Mouse (Mus musculus): ENCODE results near the gene Polr3gl.
A peak's percentile ranks its signal among the peaks of the same experiment; 100 is the strongest.

The Polr3gl gene

DNA sequence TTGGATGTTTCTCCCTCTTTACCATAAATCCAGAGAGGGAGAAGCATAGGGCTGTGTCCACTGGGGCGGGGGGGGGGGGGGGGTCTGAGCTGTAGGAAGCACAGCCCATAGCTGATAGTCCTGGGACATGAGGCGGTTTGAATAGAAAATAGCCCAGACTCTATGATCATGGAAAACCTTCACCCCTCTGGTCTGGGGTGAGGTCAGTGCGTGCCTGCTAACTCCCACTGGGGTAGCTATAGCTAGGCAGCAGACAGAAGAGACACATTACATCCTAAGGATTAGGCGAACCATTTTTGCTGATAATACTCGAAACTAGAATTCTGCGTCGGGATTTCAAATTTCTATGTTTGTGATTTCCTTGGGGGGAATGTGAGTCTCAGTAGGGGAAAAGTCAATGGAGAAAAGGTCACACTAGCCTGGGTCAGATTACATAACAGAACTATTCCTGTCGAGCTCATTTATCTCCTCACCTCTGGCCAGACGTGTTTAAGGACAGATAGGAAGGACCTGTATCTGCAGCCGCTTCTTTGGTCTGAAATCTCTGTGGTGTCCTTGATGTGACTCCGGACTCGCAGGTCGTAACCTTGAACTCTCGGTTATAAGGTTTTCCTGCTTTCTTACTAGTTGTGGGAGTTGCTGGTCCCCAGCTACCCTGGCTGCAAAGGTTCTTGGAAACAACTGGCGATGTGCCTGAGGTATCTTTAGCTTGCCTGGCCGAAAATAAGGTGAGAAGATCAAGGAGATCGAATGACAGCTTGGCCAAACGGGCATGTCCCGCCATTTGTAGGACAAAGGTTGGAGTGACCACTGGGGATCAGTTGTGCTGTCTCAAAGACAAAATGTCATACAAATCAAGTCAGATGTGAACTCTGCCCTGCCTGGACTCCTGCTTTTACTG is 20.1 kb downstream of the Polr3gl start:
- DNase-seq (ENCODE audit: low spot score) = no peak

DNA sequence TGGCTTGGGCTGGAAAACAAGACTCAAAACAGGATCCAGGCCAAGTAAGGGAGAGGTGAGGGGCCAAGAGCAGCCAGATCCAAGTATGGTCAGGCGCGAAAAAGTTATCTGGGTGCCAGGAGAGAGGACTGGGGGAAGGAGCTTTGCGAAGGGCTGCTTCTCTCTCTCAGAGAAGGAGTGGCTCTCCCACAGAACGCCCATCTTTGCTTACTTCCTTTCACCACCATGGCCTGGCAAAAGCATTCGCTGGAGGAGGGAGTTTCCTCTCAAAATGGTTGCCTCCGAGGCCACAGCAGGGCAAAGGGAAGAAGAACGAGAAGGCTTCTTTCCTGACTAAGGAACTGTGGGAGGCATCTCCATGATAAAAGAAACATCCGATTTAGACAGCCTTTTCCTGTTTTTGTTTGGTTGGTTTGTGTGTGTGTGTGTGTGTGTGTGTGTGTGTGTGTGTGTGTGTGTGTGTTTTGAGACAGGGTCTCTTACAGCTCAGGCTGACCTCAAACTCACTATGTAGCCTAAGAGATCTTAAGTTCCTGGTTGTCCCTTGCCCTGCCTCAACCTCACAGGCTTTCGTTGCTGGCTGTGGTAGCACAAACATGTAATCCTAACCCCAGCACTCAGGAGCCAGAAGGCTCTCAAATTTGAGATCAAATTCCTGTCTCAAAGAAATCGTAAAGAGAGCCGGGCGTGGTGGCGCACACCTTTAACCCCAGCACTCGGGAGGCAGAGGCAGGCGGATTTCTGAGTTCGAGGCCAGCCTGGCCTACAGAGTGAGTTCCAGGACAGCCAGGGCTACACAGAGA is 21.9 kb downstream of the Polr3gl start:
- DNase-seq (ENCODE audit: low spot score) = peak; percentile 70

DNA sequence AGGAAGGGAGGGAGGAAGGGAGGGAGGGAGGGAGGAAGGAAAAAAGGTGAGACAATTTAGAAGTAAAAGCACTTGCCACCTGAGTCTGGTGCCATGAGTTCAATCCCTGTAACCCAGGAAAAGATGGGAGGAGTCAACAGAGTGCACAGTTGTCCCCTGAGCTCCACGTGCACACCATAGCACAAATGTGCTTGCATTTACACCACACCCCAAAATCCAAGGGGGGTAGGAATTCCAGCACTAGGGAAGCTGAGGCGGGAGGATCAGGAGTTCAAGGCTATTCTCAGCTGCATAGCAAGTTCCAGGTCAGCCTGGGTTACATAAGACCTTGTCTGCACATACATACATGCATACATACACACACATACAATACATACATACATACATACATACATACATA is 22.6 kb downstream of the Polr3gl start:
- no peak for DNase-seq (ENCODE audit: low spot score)

DNA sequence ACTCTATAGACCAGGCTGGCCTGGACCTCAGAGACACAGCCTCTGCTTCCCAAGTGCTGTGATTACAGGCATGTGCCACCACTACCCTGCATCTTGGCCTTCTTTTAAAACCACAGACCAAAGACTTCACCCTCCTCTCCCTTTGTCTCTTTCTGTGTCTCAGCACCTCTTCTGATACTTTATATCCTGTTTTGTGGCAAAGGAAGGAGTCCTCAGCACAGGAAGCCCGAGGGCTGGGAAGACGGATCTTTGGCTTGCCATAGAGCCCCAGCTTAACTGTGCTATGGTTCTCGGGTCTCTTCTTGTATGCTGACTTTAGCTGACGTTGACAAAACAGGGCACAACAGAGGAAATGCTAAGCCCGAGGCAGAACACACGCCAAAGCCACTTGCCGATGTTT is 23.3 kb downstream of the Polr3gl start:
- DNase-seq (ENCODE audit: low spot score) = no peak

DNA sequence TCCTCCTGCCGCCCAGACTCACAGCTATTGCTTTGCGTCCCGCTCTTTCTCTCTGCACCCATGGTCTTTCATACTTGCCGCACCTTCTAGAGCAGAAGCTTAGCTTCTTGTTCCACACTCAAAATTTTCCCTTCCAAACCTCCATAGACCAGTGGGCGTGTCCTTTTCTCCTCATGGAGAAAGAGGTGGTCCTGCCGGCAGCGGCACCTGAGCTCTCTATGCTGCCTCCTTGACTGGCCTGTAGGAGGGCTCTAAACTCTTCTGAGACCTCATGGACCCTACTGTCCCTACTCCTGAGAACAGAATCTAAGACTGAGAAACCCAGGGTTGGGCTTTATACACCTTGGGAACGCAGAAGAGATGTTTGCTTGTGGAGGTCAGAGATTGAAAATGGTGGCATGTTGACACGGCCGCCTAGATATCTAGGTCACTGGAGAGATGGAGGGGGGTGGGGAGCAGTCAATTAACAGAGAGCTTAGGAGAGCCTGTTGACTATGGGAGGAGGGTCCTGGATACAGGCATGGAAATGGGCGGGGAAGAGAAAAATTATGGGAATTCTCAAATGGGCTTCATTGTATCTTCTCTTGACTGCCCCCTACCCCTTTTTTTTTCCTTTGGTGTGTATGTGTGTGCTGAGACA is 23.9 kb downstream of the Polr3gl start:
- no peak for DNase-seq (ENCODE audit: low spot score)

DNA sequence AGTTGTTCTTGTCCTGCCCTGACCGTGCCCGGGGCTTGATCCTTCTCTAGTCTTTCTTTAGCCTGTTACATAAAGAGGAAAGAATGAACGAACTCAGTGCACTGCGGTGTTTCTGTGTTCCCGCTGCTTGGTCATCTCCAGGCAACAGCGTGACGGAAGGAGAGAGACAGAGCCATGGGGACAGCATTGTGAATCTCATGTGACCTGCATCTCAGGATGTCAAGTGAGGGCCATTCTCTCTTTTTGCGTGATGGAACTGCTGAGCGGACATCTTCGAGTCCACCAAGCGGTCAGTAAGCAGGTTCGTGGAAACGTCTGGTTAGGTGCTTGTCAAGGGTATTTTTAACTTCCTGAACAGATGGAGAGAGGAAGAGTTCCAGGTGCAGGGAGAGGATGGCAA is 24.5 kb downstream of the Polr3gl start:
- DNase-seq (ENCODE audit: low spot score) = no peak

DNA sequence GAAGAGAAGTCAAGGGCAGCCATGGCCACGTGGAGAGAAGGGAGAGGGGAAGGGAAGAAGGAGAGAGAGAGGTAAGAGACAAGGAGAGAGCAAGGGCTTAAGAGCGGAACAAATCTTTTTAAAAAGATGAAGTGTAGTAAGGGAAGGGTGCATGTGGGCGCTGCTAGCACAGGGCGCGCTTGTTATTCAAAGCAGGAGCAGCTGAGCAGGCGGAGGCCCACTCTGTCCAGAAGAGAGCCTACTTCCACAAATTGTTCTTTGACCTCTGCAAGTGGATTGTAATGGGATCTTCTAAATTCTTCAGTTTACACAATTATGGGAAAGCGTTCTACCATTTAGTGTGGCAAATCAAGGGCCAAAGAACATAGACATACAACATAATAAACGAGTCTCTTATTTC is 25.4 kb downstream of the Polr3gl start:
- no peak for DNase-seq (ENCODE audit: low spot score)

DNA sequence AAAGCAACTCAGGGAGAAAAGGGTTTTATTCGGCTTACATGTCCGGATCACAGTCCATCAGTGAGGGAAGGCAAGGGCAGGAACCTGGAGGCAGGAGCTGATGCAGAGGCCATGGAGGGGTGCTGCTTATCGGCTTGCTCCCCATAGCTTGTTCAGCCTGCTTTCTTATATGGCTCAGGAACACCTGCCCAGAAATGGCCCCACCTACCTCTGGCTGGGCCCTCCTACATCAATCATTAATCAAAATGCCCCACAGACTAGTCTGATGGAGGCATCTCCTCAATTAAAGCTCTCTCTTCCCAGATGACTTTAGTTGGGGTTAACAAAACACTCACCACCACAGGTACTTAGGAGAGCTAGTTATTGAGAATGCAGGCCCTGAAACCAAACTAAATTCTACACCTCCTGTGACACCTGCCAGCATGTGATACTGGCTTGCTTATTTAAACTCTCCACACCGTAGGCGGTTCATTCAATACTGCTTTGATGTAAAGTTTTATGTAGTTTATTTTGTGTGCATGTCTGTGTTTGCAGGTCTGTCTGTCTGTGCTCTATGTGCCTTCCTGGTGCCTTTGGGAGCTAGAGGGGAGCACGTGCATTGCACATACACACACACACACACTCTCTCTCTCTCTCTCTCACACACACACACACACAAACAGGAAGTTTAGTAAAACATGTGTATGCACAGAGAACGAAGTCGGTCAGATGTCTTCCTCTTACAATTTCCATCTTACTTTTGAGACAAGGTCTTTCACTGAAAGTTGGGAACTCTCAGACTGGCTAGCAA is 27.1 kb downstream of the Polr3gl start:
- DNase-seq (ENCODE audit: low spot score) = no peak

DNA sequence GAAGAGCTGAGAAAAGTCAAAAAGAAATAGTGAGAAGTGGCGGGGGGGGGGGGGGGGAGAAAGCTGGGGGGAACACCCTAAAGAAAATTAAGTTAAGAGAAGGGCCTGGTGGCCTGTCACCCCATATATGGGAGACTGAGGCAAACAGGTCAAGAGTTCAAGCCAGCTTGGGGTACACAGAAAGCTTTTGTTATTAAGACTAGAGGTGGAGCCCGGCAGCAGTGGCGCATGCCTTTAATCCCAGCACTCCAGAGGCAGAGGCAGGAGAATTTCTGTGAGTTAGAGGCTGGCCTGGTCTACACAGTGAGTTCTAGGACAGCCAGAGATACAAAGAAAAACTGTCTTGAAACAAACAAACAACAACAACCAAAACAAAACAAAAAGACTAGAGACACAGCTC is 28.9 kb downstream of the Polr3gl start:
- DNase-seq (ENCODE audit: low spot score) = no peak

DNA sequence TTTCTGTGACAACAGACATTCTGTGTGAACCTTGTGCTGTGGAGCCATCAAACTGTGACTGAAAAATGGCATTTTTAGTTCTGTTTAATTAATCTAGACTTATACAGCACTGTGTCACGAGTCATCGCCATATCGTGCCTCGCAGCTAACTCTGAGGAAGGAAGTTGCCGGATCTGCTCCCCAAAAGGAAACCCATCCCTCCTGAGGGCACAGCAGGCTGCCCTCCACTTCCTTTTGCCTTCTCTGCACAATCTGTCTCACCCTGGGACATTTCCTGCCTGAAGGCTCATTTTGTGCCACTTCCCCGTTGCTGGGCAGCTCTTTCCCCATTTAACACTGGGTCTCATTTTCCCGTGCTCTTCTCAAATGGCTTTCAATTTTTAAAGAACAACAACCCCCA is 29.3 kb downstream of the Polr3gl start:
- DNase-seq (ENCODE audit: low spot score) = peak; percentile 87

DNA sequence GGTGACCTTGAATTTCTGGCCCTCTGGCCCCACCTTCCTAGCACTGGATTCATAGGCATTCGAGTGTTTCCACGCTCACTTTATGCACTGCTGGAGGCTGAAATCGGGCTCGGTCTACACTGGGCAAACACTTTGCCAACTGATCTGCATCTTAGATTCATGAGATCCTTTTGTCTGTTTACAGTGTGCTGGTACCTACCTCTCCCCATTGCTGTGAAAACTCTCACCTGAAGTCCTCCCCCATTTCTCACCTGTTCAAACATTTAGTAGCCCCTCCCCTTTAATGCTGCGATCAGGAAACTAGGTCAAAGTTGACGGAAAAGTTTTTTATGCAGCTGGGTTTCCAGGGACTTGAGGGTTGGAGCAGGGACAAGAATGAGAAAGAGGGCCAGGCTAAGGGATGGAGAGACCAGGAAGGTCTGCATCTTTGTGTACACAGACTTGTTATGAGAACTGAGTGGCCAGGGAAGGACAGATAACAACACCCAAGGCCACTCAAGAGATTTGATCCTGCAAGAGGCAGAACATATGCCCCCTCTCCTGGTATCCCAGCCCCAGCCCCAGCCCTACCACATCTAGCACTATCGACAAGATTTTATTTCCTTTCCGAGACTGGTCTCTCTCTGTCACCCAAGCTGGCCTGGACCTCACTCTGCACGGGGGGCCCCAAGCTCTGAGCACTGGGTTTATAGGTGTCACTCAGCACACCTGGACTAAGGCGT is 29.9 kb downstream of the Polr3gl start:
- peak; percentile 89 for DNase-seq (ENCODE audit: low spot score)

DNA sequence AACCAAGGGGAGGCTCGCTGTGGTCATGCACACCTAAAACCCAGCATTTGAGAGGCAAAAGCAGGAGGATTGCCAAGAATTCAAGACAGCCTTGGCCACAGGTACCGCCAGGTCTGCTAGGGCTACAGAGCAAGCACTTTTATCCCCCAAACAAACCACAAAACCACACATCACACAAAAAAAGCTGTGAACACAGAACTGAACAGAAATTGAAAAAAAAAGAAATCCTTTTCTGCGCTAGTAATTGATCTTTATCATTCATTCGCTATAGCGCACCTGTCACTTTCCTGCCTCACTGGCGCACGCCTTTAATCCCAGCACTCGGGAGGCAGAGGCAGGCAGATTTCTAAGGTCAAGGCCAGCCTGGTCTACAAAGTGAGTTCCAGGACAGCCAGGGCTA is 30.7 kb downstream of the Polr3gl start:
- no peak for DNase-seq (ENCODE audit: low spot score)

DNA sequence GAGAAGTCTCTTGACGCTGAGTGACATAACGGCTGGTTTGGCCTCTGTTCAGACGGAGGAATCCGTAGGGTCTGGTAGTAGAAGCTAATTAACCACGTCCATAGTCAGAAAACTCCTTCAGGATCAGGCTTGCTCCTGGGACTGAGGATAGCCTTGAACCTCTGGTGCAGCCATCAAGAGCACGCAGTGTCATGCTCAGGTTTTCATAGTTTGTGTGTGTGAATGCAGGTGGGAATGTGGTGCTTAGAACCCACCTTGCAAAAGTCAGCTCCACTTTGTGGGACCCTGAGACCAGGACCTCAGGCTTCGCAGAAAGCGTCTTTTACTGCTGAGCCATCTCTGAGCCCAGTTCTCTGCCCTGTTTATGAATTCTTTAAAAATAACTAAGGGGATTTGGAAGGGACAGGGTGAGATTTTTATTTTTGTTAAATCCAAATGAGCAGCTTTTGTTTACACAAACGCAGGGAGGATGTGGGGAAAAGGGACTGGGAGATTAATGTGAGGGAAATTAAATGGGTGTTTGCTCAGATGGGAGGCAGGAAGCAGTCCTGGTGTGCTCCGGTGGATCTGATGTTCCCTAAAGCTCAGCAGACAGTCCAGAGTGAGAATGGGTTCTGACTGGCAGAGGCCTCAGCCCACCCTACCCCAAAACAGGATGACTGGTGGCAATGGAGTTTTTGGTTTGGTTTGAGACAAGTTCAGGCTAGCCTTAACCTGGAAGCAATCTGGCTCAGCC is 31.9 kb downstream of the Polr3gl start:
- peak; percentile 61 for DNase-seq (ENCODE audit: low spot score)

DNA sequence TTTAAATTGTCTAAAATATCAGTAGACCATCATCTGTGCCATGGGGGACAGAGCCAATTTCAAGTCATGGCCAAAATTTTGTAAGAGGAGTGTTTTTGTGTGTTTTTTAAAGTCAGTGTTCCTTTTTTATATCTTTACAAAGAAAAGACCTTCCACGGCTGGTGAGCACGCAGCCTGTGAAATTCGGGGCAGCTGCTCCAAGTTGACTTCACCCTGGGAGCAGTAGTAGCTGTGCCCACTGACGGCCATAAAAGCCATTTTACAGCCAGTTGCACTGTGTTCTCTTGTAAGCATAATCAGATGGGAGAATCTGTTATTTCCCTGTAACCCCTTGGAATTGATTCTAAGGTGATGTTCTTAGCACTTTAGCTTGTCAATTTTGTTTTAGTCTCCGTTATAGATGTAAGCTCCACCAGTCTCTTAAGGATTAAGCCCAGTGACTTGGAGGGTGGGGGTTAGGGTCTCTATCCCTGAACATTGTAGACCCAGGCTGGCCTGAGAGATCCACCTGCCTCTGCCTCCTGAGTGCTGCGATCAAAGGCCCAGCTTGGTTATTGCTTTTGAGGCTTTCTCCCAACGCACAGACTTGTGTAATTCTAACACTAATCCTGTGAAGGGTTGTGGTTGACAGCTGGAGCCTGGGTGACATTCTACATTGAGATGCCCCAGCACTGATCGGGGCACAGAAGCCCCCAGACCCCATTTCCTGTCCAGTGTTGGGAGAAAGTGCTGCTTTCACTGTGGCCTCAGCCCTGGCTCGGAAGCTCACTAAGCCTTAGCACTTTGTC is 32.9 kb downstream of the Polr3gl start:
- no peak for DNase-seq (ENCODE audit: low spot score)

DNA sequence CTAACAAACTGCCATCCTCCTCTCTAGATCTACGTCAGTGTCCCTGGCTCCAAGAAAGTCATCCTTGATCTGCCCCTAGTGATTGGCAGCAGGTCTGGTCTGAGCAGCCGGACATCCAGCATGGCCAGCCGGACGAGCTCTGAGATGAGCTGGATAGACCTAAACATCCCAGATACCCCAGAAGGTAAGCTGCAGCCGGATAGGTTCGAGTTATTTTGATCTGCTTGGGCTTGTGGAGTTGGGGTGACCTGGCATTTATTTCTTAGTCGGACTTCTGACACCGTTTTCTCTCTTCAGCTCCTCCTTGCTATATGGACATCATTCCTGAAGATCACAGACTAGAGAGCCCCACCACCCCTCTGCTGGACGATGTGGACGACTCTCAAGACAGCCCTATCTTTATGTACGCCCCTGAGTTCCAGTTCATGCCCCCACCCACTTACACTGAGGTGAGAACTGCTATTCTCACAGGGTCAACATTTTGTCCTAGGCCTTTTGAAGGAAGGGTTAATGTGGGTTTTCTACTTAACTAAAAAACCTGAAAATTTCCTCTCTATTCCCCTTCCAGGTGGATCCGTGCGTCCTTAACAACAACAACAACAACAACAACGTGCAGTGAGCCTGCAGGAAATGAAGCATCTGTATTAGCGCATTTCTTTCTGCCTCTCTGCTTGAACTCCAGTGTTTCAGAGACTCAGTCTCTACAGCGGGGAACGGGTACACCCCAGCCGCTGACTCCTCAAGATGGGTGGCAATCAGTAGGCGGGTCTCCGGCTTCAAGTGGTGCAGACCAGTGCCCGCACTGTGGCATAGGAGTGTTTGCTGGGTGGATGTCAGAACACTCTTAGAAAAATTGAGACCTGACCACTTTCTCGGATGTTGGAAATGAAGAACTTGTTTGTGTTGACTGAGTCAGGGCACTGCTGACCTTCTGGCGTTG is 33.8 kb downstream of the Polr3gl start:
- DNase-seq (ENCODE audit: low spot score) = no peak

DNA sequence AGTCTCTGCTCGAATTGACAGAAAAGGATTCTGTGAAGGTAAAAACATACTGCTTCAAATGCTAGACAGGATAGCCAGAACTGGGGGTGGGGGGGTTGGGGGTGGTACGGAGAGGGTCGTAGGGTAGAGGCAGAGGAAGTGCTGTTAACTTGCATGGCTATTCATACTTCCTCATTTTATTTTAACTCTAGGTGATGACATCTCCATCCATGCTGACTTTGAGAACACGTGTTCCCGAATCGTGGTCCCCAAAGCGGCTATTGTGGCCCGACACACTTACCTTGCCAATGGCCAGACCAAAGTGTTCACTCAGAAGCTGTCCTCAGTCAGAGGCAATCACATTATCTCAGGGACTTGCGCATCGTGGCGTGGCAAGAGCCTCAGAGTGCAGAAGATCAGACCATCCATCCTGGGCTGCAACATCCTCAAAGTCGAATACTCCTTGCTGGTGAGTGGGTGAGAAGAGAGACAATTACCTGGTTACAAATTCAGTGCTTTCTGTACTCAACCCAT is 34.5 kb downstream of the Polr3gl start:
- DNase-seq (ENCODE audit: low spot score) = no peak

DNA sequence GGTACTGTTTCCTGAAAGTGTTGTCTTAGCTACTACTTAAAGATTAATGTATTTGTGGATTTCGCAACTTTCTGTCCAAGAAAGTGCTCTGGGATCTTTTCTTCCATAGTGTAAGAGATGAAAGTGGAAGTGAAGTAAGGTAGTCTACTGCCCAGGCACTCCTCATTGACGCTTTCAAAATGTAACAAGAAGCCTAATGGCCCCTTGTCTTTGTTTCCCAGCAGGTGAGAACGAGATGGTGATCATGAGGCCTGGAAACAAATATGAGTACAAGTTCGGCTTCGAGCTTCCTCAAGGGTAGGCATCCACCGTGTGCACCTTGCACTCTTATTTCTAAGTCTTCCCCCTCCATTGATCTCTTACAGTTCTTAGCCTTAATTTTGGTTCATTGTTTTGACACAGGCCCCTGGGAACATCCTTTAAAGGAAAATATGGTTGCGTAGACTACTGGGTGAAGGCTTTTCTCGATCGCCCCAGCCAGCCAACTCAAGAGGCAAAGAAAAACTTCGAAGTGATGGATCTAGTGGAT is 35.2 kb downstream of the Polr3gl start:
- DNase-seq (ENCODE audit: low spot score) = no peak

DNA sequence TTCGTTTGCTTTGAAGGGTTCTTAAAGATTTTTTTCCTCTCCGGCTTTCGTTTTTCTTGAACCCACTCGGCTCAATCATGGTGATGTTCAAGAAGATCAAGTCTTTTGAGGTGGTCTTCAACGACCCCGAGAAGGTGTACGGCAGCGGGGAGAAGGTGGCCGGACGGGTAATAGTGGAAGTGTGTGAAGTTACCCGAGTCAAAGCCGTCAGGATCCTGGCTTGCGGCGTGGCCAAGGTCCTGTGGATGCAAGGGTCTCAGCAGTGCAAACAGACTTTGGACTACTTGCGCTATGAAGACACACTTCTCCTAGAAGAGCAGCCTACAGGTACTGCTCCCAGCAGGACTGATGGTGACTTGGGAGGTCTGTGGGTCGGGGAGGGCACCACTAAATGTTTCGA is 35.8 kb downstream of the Polr3gl start:
- DNase-seq (ENCODE audit: low spot score) = no peak

Data from lung, postnatal 25 days (tissue).